Mouse (Mus musculus) heart, postnatal 0 days (tissue): ENCODE results near the gene Slc8a3.

Experiments
- CTCF ChIP-seq: IDR thresholded peaks from 2 replicates; pipeline ENCODE4 v1.5.1; 2016; ENCODE audit warnings: antibody characterized with exemption, control low read depth, low read depth
- EP300 ChIP-seq: IDR thresholded peaks from 2 replicates; pipeline ENCODE4 v1.6.1; 2016; ENCODE audit warnings: antibody characterized with exemption, low read depth

GRCm38 (mm10) chr12:81208559-81208958 lies 124.4 kb downstream of the Slc8a3 start:
- TF ChIP-seq CTCF (no peak), EP300 (no peak)
